Mouse (Mus musculus): ENCODE measurements at regions not wholly inside any gene's neighbourhood (a gene's known extent, or its start where the extent isn't known, plus 50 kb on each side); places are given as distances from the start of the nearest gene placed in this dataset.

DNA sequence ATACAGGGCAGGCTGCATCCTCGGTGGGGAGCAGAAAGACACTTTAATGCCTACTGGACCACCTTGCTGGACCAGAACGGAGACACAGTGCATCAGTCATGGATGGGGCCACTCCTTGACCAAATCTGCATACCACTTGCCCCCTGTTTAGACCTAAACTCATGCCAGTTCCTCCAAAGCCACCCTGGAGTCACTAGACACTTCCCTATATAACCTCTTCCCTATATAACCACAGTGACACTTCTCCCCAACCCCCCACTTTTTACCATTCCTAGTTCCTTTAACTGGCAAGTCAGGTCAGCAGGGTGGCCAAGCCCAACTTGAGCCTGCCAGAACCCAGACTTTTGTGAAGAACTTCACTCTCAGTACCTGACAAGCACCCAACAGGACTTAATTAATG lies 80.2 kb upstream of the Ankrd50 start:
- TF ChIP-seq EP300 (optimal IDR thresholded peaks at IDR 0.05) (no peak), CTCF (IDR thresholded peaks at IDR 0.05; ENCODE audit: low read depth) (no peak)
